Mouse (Mus musculus) liver, embryonic 14.5 days (tissue): ENCODE data around the gene Rrp15. TPM values are rescaled to one million over a fixed set of nuclear protein-coding genes. Genes with fewer than 3 reads are reported as not detected.
A peak's percentile ranks its signal among the peaks of the same experiment; 100 is the strongest.

Source experiments
- ATAC-seq: fragments of 200-750 bp; cut with Nextera tagmentation; 2 replicates; pipeline ENCODE4 v1.8.0; 2017; ENCODE audit warnings: moderate number of reproducible peaks, mild to moderate bottlenecking, moderate library complexity; ENCODE audit not compliant: insufficient read depth
- DNase-seq, 3 experiments: peaks; one replicate each; pipeline ENCODE4 v3.0.0-alpha.2; 2012 to 2013; ENCODE audit warnings: low read depth in 3 of 3, low spot score in 3 of 3
- H3K27ac ChIP-seq: fragments of 300-500 bp; sonication (generic); 2 replicates; pipeline ENCODE4 v1.5.1; 2014; ENCODE audit warnings: moderate library complexity, mild to moderate bottlenecking, control low read depth, inconsistent platforms
- H3K27me3 ChIP-seq: fragments of 300-500 bp; sonication (generic); 2 replicates; pipeline ENCODE4 v1.6.1; 2014; ENCODE audit warnings: mild to moderate bottlenecking, low read length, moderate library complexity; ENCODE audit not compliant: control insufficient read depth, insufficient read depth
- H3K36me3 ChIP-seq: fragments of 300-500 bp; sonication (generic); replicated peaks from 2 replicates; pipeline ENCODE4 v1.6.1; 2014; ENCODE audit warnings: low read depth; ENCODE audit not compliant: control insufficient read depth, insufficient read depth
- H3K4me1 ChIP-seq, 2 experiments: fragments of 200-500 bp in 1 of 2; fragments of 300-500 bp in 1 of 2; sonication (generic) in 1 of 2; replicated peaks; 2 replicates each; pipeline ENCODE4 v1.6.1; 2012 to 2014; ENCODE audit warnings: antibody characterized with exemption in 1 of 2, inconsistent platforms in 1 of 2, low read length in 1 of 2; ENCODE audit not compliant: control insufficient read depth in 2 of 2, insufficient read depth in 2 of 2
- H3K4me2 ChIP-seq: fragments of 300-500 bp; sonication (generic); 2 replicates; pipeline ENCODE4 v1.6.1; 2014; ENCODE audit warnings: low read depth, mild to moderate bottlenecking, control low read depth, moderate library complexity
- H3K4me3 ChIP-seq, 2 experiments: fragments of 200-500 bp in 1 of 2; fragments of 300-500 bp in 1 of 2; sonication (generic) in 1 of 2; 2 replicates each; pipeline ENCODE4 v1.5.1; 2012 to 2014; ENCODE audit warnings: low read depth in 2 of 2, low read length in 2 of 2, mild to moderate bottlenecking in 2 of 2, control low read depth in 1 of 2, inconsistent platforms in 1 of 2, moderate library complexity in 1 of 2; ENCODE audit not compliant: insufficient read depth in 1 of 2
- H3K9ac ChIP-seq: fragments of 300-500 bp; sonication (generic); replicated peaks from 2 replicates; pipeline ENCODE4 v1.6.1; 2014; ENCODE audit warnings: mild to moderate bottlenecking, control low read depth, moderate library complexity
- H3K9me3 ChIP-seq: fragments of 300-500 bp; sonication (generic); 2 replicates; pipeline ENCODE4 v1.6.1; 2016; ENCODE audit warnings: low read length, mixed read lengths; ENCODE audit not compliant: control insufficient read depth
- CTCF ChIP-seq: IDR thresholded peaks from 2 replicates; pipeline ENCODE4 v1.5.1; 2016; ENCODE audit warnings: antibody characterized with exemption, low read depth, control low read depth
- EP300 ChIP-seq: IDR thresholded peaks from 2 replicates; pipeline ENCODE4 v1.6.1; 2016; ENCODE audit warnings: antibody characterized with exemption, low read depth
- WGBS: fragments of 180-500 bp; shearing (Covaris S2); extraction: QIAGEN DNeasy Blood & Tissue Kit; methylation state at CpG from one replicate; pipeline ENCODE4 v1.1.7; 2014; ENCODE audit not compliant: insufficient replicate concordance; 5-methylcytosine and 5-hydroxymethylcytosine counted together
- polyA plus RNA-seq, 2 experiments: library from polyadenylated mRNA; depleted of rRNA in 1 of 2; stranded (reverse) in 1 of 2; unstranded in 1 of 2; fragments of >200 nt; fragmentation: Nextera tagmentation in 1 of 2; extraction: Ambion mirVana in 1 of 2; gene quantifications; 2 replicates each; pipeline versions ENCODE4 v1.2.1 to v1.2.3; 2012 to 2014

Gene Rrp15
- polyA plus RNA-seq, 2 experiments: 21.7 to 29.1 TPM

DNA sequence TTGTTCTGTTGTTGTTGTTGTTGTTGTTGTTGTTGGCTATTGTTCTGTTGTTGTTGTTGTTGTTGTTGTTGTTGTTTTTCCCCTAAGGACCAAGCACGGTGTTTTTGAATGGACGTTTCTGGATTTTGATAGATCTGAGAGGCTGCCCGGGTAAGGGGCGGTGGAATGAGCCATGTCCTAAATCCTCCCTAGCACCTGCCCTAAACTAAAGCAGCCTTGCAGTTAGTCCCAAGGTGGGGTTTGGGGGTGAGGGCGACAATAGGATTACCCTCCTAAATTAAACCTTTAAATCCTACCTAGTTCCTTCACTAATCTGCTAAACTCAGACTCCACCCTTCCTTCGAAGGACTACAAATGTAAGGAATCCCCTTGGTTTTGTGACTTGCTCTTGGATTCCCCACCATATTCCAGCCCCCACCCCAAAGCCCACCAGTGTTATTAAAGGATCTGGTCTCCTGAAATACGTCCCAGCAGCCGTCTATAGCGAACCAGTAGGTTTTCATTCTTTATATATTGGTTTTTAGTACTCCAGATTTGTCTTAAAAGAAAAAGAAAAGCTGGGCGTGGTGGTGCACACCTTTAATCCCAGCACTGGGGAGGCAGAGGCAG lies 621 bp upstream of the Rrp15 start:
- H3K4me2 ChIP-seq: peak overlapping the region; percentile 81
- H3K36me3 ChIP-seq: no peaks in the 10 kb centered on the region
- WGBS: 29% methylated on average over 10 of the region's 10 CpGs
- H3K27ac ChIP-seq: peak overlapping the region; percentile 19; the same call in 1 of the 2 replicates
- no peak for DNase-seq
- peak; percentile 55; the same call in 1 of the 2 replicates for ATAC-seq
- H3K4me3 ChIP-seq: peak overlapping the region; percentile 79 to 92
- no peaks in the 10 kb centered on the region for H3K9me3 ChIP-seq
- TF ChIP-seq CTCF (no peak), EP300 (no peak)
- H3K27me3 ChIP-seq: no peaks in the 10 kb centered on the region
- H3K9ac ChIP-seq: peak overlapping the region; percentile 77
- peaks cover 3 to 5% of the 10 kb centered on the region in 2 experiments; a peak in 2 of 4 replicates for H3K4me1 ChIP-seq

DNA sequence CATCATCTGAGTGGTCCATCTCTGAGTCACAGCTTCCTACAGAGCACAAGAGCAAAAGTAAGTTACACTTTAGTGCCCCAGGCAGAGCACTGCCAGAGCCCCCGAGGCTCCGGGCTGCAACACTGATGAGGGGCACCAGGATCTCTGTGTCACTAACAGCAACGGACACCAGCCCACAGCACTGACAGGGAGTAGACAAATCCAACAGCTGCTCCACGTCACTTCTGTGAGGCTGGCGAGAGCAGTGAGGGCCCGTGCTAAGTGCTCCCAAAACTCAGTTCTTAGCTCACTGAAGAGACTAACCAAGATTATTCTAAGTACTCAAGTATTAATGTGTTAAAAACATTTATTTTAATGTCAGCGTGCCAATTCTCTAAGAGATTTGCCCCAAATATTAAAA lies 9.3 kb downstream of the Rrp15 start:
- no peak overlapping the region for H3K4me2 ChIP-seq
- no peak overlapping the region for H3K9ac ChIP-seq
- H3K27me3 ChIP-seq: no peaks in the 10 kb centered on the region
- DNase-seq (no peak), ATAC-seq (no peak)
- no peaks in the 10 kb centered on the region; a peak in 1 of 4 replicates for H3K4me1 ChIP-seq
- H3K4me3 ChIP-seq: no peak overlapping the region
- no peaks in the 10 kb centered on the region for H3K9me3 ChIP-seq
- H3K27ac ChIP-seq: no peak overlapping the region
- H3K36me3 ChIP-seq: no peaks in the 10 kb centered on the region; the same call in 1 of the 2 replicates
- TF ChIP-seq CTCF: no peak
- no peak for TF ChIP-seq EP300
- 78% methylated on average over 7 of the region's 7 CpGs for WGBS

GRCm38 (mm10) chr1:186735537-186735936 lies 13.6 kb downstream of the Rrp15 start:
- WGBS: 81% methylated on average over 5 of the region's 5 CpGs
- DNase-seq (no peak), ATAC-seq (no peak)
- H3K9ac ChIP-seq: no peak overlapping the region
- H3K9me3 ChIP-seq: no peaks in the 10 kb centered on the region
- no peaks in the 10 kb centered on the region; the same call in none of the 2 replicates for H3K36me3 ChIP-seq
- no peaks in the 10 kb centered on the region for H3K27me3 ChIP-seq
- H3K4me3 ChIP-seq: no peak overlapping the region
- no peaks in the 10 kb centered on the region for H3K4me1 ChIP-seq
- no peak overlapping the region for H3K27ac ChIP-seq
- H3K4me2 ChIP-seq: no peak overlapping the region
- TF ChIP-seq CTCF: no peak
- TF ChIP-seq EP300: no peak

DNA sequence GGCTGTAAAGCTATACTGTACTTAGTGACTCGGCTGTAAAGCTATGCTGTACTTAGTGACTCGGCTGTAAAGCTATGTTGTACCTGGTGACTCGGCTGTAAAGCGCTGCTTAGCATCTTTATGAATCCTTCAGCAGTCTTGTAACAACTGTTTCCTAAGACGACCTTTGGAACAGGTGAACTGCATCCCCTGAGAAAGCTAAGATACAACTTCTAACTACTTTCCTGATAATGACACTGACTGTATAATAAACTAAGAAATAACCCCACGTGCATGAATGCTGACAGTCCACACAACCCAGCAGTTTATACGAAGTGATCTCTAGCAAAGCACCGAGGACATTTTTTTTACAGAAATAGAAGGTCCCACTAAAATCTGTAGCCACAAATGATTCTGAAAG lies 16.1 kb downstream of the Rrp15 start:
- Histone ChIP-seq H3K4me1 (peaks cover 0 to 2% of the 10 kb centered on the region in 2 experiments; a peak in 1 of 4 replicates), H3K9me3 (no peaks in the 10 kb centered on the region), H3K36me3 (no peaks in the 10 kb centered on the region; the same call in none of the 2 replicates), H3K4me3 (no peak overlapping the region), H3K4me2 (no peak overlapping the region), H3K27me3 (no peaks in the 10 kb centered on the region), H3K27ac (no peak overlapping the region), H3K9ac (no peak overlapping the region)
- 76% methylated on average over 8 of the region's 8 CpGs for WGBS
- no peak for ATAC-seq
- DNase-seq: no peak
- TF ChIP-seq EP300 (no peak), CTCF (no peak)

- Histone ChIP-seq H3K4me2 (no peak overlapping the region), H3K4me3 (no peak overlapping the region), H3K9ac (no peak overlapping the region), H3K36me3 (no peaks in the 10 kb centered on the region), H3K4me1 (peaks cover 0 to 2% of the 10 kb centered on the region in 2 experiments; a peak in 1 of 4 replicates), H3K27ac (no peak overlapping the region), H3K9me3 (no peaks in the 10 kb centered on the region), H3K27me3 (no peaks in the 10 kb centered on the region)
- DNase-seq (peak in 1 of 3 experiments; percentile 16), ATAC-seq (peak; percentile 74)
- 34% methylated on average over 4 of the region's 4 CpGs for WGBS
- TF ChIP-seq CTCF: no peak
- no peak for TF ChIP-seq EP300
Measured at GRCm38 (mm10) chr1:186728778-186729177, 20.4 kb downstream of the Rrp15 start.
